Mouse (Mus musculus): Measurements from ENCODE around the gene Rufy4.

The Rufy4 gene

DNA sequence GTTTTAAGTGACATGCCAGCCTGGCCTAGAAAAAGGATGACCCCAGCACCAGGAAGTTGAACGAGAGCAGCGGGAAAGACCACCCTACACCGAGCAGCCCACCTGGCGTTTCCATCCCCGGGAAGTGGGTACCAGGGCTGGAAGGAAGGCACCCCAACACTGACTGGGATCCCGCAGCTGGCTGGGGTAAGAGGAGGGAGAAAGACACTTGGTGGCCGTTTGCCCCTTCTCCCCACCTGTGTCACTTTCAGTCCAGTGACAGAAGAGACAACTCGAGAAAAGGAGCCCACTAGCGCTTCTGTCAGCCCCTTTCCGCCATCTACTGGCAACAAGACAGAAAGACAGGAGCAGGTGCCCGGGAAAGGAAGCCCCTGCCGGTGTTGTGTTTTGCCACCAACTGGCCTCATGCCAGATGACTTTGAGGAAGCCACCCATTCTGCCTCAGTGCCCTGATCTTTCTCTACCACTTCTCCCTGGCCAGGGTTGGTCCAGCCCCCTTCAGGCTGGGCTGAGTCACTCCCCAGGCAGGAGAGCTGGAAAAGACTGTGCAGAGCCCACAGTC lies at the start of gene Rufy4:
Gene Rufy4, plus strand, starts transcription at position 551 of the 562 bp plus-strand sequence.
- DNase-seq: peak; percentile 80

DNA sequence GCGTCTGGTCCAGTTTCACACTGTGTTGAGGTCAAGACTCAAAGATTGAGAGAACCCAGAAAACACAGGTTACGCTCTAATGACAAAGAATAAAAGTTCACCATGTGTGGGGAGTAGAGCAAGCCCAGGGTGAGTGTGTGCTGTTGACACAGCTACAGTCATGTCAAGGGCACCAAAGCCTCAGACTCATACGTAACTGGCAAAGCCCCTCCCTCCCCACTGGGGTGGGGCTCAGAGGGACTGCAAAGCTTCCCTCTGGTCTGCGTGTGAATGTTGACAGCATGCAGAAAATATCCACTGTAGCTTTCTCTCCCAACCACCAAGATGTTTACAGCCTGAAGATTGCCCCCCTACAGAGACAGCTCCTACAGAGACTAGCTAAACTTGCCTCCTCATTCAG lies 49.1 kb upstream of the Rufy4 start:
- no peak for DNase-seq

DNA sequence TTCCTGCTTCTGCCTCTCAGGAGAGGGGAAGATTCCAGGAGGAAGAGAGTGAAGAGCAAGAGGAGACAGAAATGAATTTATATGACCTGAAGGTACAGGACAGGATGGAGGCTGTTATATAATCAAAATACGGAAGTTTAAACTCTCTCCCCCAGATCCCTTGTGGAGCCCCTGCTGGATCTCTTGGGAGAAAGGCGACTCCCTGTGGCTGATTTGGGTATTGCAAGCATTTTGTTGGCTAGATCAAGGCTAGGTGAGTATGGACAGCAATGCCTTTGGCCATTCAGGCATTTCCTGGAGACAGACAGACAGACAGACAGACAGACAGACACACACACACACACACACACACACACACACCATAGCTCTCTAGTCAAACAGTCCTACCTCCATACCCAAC lies 48.0 kb upstream of the Rufy4 start:
- DNase-seq: peak; percentile 85

DNA sequence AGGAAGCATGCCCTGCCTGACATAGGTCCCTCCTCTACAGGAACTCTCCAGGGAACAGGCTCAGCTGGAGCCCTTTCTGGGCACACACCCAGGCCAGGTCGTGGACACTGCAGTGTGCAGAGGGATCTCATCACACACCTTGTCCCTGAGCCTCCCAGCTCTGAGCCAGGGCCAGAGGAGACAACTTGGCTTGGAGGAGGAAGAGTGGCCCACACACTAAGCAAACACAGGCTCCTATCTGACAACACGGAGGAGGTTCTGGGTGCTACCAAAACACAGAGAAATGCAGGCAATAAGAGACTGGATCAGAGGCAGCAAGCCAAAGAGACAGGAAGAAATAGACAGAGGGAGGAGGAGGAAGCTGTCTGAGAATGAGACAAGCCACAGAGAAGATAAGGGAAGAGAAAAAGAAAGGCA lies 43.8 kb upstream of the Rufy4 start:
- no peak for DNase-seq

DNA sequence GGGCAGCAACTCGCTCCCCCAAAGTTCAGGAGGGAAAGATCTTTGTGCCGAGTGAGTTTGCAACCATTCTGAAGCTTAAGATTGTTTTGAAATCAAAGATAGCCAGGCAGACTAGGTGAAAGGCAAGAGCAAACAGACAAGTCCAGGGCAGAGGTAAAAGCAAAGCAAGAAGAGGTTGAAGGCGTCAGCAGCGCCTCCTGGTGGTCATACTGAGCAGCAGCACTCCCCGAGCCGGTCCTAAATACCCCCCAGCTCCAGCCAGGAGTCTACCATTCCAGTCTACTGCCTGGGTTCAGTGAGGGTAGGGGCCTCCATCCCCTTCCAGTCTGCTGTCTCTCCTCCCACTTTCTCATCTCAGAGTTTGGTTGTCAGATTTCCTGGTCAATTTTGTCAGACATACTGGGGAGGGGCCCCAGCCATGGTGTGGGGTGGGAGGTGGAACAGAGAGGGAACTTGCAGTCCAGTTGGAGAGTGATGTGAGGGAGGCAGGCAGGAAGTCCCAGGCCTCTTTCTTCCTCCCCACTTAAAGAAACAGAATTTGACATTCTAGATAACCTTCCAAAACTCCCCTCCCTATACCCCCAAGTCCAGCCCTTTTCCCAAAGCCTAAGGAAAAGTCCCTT lies 42.4 kb upstream of the Rufy4 start:
- DNase-seq: peak; percentile 66

DNA sequence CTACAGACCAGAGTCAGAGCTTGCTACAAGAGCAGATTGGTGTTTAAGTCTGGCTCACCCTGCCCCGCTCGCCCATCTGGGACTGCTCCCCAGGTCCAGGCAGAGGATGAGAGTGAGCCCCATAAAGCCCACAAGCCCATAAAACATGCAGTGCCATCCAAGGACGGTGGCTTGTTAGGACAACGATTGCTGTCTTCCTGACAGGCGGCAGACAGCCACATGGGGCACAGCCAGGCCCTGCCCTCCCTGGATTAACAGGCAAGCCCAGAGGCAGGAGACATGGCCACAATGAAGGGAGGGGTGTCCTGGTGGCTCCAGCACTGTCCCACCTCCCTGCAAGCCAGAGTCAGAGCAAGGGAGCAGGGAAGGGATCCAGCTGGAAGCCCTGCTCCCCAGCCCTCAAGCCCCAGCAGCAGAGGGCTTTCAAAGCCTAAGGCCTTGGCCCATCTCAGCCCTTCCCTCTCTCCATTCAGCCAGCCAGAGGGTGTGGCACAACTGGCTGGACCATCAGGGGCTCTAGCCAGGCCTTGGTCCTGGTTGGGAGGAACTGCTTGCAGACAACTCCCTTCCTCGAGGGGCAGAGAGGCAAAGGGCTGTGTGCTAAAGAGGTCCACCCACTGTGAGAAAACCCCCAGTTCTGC lies 41.2 kb upstream of the Rufy4 start:
- DNase-seq: no peak

DNA sequence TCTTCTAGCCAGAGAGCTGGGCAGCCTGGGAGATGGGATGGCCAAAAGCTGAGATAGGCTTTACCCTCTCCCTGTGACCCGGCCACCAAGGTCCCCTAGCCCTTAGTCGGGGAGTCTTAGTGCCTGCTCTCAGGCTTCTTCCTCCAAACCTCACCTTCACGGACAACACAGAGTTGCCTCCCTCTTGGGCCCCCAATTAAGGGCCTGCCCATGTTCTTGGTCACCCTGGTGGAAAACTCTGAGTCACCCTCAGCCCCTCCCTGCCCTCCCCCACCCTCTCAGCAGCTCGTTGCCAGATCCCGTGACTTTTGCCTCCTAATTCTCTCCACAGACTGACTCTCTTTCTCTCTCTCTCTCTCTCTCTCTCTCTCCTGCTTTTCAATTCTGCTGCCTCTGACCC lies 40.6 kb upstream of the Rufy4 start:
- no peak for DNase-seq

DNA sequence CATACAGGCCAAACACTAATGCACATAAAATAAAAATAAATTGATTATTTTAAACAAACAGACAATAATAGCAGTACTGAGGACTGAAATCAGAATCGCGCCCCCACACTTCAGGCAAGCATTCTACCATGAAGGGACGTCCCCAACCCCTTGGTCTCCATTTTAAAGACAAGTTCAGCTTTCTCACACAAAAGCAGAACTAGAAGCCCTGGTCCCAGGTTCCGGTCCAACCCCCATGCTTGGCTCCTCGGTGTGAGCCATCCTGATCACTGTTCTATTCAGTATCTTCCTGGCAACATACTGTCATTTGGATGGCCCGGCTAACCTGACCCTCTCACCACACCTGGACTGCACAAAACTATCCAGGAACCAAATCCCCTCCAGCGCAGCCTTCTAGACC lies 39.8 kb upstream of the Rufy4 start:
- no peak for DNase-seq

DNA sequence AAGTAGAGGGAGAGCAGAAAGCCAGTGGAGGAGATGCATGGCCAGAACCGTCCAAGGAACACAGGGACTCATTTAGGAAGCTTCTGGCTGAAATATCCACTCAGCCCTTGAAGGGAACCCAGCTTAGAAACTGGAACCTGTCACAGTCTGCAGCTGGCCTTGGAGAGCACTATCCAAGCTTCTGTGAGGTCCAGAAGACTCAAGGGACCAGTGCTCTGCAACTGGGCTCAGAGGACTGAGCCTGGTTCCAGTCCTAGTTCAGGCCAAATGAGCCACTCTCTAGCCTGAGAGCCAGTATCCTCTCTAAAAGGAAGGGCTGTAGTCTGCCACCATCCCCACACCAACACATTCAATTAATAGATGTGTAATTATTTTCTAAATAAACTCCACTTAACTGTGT lies 36.8 kb upstream of the Rufy4 start:
- DNase-seq: no peak

DNA sequence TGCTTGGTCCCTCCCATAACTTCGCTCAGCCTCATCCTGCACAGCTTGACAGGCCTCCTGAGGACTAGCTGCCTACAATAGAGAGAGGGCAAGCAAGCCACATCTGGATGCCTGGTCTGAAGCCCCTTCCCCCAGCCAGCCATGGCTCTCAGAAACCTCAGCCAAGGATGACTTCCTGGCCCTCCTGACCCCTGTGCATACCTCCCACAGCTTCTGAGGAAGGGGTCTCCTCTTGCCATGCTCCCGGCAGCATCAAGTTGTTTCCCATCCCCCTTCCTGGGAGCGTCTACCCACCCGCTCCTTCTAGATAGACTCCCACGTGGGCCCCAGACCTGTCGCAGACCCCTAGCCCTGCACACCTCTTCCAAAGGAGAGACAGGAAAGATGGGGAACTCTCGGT lies 35.0 kb upstream of the Rufy4 start:
- DNase-seq: no peak

DNA sequence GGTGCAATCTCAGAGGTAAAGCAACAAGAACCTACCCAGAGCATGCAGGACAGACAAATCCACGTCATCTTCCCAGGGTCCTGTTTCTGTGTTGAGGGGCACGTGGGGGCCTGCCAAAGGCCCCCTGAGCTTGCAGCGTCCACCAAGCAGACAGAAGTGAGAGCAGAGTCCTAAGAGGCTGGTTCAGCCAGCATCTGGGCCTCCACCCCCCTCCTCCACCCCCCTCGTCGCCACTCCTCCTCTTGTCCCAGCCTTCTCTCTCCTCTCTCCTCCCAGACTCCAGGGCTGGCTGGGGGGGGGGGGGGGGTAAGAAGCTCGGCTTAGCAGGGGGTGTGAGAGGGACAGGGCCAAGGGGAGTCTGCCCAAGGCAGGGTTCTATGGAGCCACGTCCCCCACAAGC lies 34.2 kb upstream of the Rufy4 start:
- no peak for DNase-seq

DNA sequence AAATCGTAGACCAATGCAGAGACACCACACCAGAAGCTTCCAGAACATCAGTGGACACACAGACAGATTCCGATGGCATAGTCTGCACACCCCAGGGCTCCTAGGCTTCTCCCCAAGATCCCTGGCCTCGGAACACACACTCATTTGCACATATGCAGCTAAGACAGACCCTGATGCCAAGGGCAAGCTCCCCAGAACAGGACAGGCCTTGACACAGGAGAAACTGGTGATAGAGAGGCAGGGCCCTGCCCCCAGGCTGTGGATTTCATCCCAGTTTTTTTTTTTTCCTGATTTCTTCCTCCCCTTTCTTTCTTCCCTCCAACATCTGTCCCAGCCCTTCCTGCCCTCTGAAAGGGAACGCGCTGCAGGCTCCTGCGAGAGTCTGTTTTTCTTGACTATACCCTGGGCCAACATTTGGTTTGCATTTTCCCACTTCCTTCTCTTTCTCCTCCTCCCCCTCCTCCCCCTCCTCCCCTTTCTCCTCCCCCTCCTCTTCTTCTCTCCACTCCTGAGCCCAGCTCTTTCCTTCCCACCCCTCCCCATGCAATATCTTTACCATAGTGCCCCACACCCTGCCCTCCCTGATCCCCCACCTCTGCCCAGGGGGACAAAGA lies 33.6 kb upstream of the Rufy4 start:
- no peak for DNase-seq

DNA sequence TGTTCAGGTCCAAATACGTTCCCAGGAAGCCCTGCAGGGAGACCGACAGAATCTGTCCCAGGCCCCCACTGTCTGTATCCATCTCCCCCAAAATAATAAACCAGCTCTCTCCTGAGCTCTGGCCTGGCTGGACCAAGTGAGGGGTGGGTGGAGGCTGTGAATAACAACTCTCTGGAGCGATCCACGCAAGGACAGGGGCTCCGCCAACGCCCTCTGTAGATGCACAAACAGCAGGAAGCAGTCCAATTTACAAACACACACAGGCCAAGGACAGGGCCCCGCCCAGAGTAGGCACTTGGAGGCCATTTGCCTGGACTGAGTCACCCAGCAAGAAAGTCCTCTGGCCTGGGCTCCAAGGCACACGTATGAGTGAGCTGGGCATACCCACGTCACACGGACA lies 33.1 kb upstream of the Rufy4 start:
- DNase-seq: no peak

DNA sequence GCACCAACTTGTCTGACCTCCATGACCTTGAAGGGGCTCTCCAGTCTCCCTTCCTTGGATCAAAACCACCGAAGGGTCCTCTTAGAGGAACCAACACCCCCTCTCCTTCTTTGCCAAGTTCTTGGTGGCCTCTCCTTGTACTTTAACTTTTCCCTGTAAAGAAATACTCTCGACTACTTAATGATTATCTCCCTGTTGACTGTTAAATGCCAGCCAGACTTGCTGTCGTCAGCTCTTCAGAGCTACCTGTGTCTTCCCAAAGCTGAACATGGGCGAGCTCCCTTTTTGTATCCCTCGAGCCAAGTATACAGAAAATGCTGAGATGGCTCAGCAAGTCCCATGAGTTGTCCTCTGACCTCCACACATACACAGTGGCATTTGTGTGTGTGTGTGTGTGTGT lies 31.9 kb upstream of the Rufy4 start:
- DNase-seq: peak; percentile 74

DNA sequence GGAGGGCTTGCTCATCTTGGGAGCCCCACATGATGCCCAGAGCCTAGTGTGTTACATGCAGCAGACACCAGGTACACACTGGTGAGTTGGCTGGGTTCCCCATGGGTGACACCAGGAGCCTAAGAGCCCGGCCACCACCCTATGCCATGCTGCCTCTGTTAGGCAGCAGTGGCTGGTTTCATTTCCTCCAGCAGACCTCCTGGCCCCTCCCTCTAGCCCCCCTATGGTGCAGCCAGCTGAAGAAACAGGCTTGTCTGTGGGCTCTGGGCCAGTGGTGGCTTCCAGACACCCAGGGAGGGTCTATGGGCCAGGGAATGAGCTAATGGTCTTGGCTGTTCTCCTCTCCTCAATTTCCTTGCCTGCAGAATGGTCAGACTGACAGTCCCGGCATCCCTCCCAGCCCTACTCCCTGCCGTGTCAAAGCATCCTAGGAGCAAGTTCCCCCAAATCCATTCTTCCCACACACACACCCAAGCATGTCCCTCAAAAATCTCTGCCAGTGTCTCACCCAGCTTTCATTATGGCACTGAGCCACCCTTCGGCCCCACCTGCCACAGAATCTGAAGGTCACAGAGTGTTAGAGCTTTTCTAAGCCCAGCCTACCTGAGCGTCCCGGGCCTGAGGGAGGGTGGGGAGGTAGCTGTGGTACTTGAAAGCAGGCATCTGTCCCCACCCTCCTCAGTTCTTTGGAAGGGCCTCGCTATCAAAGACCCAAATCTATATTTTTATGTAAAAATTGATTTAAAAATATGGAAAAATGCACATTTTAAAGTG lies 30.7 kb upstream of the Rufy4 start:
- DNase-seq: no peak

DNA sequence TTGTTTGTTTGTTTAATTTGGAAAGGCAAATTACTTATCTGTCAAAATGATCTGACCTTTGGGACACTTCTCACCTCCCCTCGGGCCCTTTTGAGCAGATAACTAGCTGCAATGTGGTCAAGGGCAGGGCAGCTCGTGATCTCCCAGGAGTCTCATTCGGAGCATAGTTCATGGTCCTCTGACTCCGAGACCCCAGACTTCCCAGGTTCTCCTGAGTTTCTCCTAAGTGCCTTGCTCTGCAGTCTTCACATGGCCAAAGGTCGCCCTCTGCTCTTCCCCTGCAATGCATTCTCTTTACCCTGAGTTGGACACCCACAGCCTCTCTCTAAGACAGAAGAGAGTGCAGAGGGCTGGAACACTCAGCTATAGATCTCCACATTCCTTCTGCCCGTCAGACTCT lies 30.0 kb upstream of the Rufy4 start:
- peak; percentile 76 for DNase-seq

DNA sequence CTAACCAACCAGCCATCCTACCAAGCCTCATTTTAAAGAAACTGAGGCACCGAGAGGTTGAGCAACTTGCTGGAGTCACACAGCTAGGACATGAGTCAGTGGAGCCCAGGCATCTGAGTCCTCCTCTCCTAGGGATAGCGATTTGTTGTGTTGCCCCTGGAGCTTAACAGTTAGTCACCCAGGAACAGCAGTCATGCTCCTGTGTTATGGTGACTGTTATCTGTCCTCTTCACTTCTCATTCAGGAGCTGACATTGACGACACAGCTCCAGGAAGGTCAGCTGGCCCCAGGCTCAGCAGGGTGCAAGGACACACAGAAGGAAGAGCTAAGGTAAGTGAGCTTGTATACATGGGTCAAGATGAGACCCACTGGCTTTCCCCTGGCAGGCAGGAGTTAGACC lies 29.6 kb upstream of the Rufy4 start:
- DNase-seq: no peak

DNA sequence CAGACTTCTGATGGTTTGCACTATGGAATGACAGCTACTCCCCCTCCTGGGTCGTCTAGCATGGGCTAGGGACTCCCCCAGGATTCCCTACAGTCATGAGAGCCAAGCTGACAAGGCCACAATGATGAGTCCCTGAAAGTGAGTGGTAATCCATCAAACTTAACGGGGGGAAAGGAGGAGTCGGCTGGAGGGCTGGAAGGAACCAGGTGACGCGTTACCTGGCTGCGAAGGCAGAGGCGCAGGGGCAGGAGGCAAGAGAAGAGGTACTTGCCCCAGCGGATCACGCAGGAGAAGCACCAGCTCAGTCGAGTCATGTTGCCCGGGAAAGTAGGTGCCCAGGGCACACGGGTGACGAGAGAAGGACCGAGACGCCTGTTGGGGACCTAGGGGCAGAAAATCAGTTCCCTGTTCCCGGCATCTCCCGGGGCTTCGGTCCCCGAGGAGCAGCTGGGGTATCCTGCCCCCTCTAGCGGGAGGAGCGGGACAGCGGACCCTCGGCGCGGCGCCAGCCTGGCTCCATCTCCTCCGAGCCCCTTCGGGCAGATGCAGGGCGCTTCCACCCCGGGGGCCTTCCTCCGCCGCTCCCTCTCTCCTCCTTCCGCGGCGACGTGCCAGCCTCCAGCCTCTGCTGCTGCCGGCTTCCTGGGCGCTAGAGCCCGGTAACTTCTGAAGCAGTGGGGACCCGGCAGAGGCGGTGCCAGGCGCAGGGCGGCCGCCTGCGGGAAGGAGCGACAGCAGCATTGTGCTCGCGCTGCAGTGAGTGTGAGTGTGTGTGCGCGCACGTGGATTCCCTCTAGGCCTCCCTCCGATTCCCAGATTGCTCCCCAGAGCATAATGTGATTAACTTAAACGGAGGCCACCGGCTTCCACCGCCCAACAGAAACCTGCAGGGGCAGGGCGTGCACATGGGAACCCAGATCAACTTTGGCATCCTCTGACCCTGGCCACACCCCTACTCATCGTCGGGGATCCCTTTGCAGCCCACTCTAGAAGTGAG lies 27.0 kb upstream of the Rufy4 start:
- no peak for DNase-seq

DNA sequence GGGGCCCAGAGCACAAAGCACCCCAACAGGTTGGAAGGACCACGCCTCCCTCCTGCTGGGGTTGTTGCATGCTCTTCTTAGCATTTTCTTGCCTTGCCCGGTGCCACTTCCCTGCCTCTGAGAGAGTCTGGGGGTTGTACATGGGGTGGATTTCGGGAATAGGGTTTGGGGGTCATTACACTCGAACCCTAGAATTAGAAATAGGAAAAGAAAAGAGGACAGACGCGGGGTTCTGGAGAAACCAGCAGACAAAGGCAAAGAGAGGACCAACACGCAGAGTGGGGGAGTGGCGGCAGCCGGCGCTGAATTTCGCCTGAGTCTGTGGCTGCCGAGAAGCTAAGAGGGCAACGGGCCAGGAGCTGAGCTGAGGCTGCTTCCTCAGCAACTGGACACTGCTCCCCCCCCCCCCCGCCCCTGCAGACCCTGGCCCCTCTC lies 26.3 kb upstream of the Rufy4 start:
- DNase-seq: no peak

DNA sequence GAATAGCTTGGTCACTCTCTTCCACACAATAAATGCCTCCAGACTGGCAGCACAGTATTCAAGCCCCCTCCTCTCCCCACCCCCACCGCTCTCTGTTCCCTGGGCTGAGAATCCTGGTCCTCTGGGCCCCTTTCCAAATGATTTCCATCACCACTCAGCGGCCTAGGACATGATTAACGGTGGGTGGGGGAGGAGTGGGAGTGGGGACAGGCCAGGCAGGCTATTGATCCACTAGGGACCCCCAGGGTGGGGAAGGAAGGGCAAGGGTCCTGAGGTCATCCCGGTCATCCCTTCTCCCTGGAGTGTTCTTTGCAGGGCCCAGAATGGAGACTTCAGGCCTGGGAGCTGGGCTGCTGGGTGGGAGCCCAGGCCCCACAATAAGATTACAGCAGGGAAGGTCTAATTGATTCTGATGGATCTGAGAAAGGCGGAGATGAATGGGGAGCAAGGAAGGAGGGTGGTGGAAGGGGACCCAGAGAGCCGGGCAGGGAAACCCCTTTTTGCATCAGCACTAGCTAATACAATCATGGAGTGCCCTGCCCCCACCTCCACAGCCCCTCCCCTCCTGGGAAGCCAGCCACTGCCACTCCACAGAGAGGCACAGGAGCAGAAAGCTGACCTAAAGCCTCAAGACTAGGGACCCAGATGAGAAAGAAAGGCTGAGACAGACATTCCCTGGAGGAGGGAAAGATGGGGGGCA lies 21.5 kb upstream of the Rufy4 start:
- no peak for DNase-seq

DNA sequence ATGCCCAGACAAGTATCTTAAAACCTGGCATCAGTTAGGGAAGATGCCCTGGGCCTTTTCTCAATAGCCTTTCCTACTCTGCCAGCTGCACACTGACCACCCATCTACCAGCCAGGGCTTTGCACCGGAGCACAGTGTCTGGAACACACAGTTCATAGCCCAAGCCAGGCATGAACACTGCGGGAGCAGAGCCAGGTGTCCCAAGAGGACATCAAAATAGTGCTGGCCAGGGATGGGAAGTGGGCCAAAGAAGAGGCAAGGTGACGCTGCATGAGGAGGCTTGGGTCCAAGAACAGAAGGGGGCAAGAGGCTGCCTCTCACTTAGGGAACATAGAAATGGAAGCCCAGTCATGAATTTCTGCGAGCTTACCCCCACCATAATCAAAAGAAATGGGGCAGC lies 19.7 kb upstream of the Rufy4 start:
- peak; percentile 61 for DNase-seq

DNA sequence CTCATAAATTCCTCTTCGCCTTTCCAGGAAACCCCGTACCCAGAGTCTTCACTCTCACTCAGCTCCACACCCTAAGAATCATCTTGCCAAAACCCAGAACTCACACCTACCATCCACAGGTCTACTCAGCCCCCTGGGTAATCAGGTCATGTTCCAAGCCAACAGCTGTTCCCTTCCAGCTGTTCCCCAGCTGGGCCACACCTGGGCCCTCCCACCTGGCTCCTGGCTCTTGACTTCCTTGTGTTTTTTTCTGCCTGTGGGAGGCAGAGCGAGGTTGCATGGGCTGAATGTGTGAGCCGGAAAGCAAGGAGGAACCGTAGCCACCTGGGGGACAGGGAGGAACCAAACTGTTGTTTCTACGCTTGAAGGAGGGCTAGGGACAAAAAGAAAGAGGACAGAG lies 19.1 kb upstream of the Rufy4 start:
- no peak for DNase-seq
